Mouse (Mus musculus): ENCODE results near the gene Slc46a2.

The Slc46a2 gene

DNA sequence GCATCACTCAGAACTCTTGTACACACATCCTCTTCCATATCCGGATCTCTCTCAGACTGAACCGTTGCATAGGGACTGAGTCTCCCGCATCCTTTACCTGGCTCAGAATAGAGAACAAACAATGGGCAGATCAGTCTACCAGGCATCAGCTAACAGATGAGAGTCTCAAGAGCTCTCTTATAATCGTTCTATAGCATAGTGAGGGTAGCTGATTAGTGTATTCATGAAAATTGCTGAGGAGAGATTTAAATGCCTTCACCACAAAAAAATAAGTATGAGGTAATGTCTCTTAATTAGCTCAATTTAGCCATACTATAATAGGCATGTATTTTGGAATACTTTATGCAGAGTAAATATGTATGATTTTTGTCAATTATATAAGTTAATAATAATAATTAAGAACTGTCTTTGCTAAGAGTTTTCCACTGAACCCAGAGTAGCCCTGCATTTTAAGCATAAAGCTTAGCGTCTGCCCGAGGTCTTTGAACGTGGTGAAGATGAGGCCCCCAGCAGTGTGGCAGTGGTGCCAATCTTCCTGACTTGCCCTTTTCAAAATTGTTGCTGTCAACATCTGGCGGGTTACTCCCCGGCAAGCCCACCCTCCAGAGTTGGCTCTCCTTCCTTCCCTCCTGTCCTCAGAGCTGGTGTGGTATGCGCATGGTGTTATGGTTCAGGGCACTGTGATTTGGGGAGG, 23.0 kb downstream of the Slc46a2 start:
- no peak for DNase-seq (ENCODE audit: low spot score)

DNA sequence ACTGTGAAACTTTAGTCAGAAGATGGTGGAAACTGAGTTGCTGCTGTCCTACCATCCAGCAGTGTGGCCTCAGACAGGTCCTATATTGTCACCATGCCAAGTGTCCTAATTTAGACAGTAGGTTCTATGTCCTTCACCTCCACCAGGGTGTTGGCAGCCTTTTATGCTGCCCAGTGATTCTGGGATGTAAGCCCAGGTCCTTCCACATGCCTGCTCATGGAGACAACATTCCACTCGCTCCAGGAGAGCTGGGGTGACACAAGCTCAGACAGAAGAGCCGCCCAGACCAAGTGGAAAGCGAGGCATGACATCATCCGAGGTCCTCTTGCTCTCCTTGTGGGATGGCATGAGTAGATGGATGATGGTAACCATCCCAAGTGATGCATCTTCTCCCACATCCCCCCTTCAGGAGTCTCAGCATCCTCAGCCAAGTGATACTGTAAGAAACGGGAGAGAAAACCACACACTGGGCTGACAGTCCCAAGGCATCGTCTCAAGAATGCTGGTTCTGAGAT, 24.7 kb downstream of the Slc46a2 start:
- DNase-seq (ENCODE audit: low spot score), result no peak

DNA sequence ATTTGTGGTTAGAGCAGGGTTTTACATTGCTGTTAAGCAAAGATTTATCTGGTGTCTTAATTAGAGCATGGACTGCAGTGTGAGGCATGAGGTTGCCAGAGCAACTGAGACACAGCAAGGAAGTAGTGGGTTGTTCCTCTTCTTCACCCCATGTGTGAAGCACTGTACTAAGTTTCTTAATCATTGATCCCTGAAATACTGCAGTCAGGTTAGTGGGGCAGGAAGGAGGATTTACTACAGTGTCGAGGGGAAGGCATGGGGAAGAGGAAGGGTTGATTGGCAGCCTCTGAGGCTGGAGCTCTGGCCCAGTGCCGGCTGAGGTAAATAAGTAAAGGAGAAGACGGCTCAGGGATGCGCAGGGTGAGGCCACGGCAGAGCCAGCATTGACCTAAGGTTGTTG, 26.8 kb downstream of the Slc46a2 start:
- DNase-seq (ENCODE audit: low spot score), result no peak

DNA sequence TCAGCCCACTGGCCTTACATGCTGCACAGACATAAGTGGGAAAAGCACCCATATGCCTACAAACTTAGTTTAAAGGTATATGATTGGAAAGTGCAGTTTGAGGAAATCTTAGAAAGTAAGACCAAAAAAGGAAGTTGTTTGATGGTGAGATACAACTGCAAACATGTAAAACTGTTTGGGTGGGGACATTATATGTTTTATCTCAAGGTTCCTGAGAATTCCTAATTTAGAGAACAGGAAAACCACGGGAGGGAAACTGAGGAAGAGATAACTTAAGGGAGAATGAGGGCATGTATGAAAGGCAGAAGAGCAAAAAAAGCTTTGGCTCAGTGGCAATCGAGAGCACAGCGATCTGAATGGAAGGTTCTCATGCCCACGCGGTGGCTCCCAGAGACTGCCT, 27.8 kb downstream of the Slc46a2 start:
- no peak for DNase-seq (ENCODE audit: low spot score)

DNA sequence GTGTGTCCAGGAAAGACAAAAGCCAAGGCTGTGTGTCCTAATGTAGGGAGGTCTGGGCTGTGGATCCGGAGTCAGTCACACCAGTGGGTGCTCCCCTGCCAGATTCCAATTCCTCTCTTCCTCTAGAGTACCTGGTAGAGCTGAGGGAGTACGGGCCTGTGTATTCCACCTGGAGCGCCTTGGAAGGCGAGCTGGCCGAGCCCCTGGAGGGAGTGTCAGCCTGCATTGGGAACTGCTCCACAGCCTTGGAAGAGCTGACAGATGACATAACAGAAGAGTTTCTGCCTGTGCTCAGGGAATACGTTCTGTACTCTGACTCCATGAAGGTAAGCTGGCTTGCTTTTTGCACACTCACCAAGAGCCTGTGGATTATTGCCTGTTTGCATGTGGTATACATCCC, 28.6 kb downstream of the Slc46a2 start:
- no peak for DNase-seq (ENCODE audit: low spot score)

DNA sequence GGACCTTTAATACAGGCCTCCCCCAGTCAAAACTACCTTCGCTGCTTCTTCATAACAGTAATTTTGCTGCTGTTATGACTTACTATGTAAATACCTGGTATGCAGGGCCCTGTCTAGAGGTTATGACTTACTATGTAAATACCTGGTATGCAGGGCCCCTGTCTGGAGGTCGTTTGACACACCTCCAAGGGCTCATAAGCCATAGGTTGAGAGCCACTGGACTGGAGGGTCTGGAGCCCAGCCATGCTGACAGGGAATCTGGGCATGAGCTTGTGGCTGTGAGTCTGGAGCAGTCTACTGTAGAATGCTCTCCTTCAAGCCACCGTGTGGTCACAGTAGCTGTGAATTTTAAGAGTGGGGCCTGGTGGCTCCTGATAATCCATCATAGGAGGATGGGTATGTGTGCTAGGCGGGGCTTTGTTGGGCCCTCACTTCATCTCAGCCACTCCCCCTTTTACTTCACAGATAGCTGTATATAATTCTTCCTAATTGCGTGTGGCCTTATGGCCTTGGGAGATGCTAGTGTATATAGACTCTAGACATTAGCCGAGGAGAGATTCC, 30.6 kb downstream of the Slc46a2 start:
- no peak for DNase-seq (ENCODE audit: low spot score)

DNA sequence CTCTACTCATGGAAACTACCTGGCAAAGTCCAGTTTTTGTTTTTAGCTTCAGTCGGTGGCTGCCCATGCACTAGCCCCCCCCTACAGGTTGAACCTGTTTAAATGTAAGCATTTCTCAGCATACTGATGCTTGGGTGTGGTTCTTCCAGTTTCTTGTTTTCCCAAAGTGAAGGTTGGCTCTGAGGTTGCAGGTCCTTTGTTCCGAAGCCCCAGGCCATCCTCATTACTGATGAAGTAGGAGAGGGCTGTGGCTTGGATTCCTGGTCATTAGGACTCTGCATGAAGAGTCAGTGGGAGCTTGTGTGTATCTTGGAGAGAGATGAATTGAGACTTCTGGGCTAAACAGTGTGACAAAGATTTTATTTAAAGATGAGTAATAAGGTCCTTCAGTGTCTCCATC, 33.6 kb downstream of the Slc46a2 start:
- DNase-seq (ENCODE audit: low spot score), result no peak

DNA sequence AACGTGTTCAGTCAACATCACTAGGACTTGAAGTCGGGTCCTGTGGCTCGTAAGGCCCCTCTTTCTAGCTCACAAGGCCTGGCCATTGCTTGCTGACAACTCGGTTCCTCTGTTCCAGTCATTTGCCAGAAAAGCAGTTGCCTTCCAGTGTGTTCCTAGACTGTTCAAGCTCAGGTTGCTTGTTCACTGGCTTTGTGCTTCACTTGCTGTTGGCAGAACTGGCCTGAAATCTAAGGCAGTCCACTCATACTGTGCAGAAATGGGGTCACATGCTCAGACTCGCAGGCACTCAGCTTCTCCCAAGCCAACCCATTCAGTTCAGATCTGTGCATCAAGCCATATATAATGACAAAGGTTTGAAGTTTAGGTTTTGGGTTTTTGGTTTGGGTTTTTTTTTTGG, 34.1 kb downstream of the Slc46a2 start:
- DNase-seq (ENCODE audit: low spot score), result no peak

DNA sequence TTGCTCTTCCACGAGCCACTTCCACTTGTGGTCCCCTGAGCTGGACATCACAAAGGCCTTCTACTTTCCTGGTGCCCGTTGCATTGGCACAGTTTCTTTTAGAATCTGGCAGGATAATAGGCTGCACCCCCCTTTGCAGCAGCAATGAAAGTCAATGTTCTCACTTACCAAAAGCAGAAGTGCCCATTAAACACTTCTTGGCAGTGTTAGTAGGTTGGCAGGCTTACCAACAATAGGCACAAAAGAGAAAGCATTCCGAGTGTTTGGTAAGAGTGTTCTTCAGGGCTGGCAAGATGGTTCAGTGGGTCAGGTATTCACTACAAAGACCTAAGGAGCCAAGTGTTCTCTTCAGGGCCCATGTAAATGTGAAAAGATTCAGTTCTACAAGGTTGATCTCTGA, 35.4 kb downstream of the Slc46a2 start:
- no peak for DNase-seq (ENCODE audit: low spot score)

DNA sequence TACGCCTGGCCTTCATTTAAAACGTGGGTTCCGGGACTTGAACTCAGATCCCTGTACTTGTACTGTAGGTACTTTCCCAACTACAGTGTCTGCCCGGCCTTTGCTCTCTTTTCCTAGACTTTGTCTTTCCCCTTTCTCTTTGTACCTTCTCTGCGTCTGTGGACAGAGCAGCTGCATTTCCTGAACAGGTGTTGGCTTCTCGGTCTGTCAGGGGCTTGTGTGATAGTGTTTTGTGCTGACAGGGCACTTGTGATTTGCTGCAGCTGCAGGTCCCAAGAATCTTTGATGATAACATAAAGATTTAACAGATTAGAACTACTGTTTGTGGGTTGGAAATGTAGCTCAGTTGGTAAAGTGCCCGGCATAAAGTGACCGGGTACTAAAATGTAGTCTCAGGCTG, 36.3 kb downstream of the Slc46a2 start:
- DNase-seq (ENCODE audit: low spot score), result no peak

DNA sequence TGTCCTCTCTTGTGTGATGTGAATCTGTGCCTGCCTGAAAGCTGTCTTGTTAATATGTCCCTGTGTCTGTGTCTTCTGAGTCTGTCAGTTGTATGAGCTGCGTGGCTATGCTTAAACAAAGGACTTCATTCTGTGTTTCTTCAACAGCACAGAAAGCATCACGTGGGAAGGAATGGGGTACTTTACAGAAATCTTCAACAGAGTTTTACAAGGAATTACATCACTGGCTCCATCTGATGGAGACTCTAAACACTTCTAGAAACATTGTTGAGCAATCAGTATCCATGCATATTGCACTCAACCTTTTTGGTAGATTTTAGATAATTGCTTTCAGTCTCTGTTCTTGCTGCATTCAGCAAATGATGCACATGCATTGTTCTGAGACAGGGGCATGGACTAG, 37.8 kb downstream of the Slc46a2 start:
- no peak for DNase-seq (ENCODE audit: low spot score)

DNA sequence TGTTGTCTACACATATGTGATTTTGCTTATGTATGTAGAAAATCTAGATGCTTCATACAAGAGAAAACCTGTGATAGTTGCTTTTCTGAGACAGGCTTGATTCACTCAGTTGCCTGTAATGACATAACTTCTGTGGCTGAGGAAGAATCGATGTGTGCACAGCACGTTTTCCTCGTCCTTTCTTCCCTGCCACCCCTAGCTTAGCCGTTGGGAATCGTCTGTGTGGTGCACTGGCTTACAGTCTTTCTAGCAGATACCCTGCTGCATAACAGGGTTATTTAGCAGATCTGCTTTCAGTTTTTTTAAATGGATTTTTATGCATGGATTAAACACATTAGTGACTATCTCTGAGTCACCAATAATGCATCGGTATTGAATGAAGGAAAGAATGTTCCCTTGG, 38.3 kb downstream of the Slc46a2 start:
- DNase-seq (ENCODE audit: low spot score), result no peak

DNA sequence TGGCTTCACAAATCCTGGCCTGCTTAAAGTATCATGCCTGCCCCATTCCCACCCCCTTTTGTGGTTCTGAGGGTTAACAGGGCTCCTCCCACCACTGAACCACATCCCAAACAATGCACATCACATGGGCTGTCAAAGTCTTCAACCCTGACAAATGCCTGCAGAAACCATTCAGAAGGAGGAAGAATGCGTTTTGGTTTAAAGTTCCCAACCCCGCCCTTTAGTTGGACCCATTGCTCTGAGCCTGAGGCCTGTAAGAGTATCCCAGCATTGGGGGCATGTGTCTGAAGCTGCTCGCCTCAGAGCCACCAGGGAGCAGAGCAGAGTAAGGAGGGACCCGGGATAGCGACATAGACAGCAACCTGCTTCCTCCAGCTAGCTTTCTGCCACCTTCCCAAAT, 41.0 kb downstream of the Slc46a2 start:
- no peak for DNase-seq (ENCODE audit: low spot score)

DNA sequence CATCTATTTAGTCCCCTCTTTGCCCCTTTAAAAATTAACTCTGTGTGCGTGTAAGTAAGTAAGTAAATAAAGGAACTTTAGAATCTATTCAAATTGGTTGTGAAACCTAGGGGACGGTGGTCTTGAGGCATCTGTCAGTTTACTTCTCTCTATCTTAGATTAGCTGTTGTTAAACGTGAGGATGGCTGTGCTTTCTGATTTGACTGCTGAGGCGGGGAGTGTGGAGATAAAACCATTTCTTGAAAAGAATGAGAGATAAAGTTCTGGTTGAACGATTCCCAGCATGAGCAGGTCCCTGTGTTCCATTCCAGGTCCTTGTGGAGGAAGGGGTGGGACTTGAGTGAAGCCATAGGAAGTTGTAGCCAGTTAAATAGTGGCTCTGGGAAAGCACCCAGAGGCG, 41.6 kb downstream of the Slc46a2 start:
- DNase-seq (ENCODE audit: low spot score), result no peak

DNA sequence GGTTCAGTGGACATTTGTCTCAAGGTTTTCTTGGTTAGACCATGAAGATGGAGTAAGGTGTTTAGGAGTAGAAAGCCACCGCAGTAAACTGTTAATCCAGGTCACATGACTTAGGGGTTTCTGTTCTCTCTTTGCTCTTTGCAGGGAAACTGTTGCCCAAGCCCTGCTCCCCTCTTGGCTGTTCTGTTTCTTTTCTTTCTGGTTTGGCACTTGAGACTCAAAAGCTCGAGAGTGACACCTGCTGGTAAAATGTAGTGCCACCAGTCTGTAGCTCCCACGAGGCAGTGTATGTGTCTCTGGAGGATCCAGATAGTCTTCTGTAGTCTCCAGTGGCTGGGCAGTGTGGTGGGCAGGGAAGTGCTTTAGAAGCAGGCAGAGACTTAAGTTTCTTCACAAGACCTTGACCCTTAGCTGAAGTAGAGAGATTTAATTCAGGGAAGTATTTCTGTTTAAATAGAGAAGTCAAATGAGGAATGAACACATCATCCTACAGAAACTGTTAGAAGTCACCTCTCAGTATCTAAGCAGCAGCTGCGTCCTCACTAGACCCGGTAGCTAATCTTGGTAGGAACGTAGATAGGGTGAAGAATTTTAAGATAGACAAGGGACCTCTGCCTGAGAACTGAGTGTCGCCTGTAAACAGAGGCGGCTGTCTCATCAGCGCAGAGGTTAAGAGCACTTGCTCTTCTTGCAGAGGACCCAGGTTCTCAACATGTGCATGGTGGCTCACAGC, 43.8 kb downstream of the Slc46a2 start:
- DNase-seq (ENCODE audit: low spot score), result peak; percentile 59

DNA sequence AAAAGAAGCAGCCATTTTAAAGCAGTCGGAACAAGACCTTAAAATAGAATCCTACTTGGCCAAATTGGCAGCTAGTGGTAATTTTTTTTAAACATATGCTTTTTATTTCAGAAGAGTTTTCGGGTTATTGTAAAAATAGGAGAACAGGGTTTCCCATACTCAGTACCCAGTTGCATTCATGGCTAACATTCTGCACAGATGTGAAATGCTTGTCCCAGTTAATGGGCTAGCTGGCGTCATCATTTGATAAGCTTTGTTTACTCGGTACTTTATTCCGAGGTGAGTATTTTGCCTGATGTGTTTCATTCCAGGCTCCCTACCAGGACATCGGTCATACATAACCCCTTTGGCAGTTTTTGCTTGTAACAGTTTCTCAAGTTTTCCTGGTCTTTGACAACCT, 44.4 kb downstream of the Slc46a2 start:
- no peak for DNase-seq (ENCODE audit: low spot score)

DNA sequence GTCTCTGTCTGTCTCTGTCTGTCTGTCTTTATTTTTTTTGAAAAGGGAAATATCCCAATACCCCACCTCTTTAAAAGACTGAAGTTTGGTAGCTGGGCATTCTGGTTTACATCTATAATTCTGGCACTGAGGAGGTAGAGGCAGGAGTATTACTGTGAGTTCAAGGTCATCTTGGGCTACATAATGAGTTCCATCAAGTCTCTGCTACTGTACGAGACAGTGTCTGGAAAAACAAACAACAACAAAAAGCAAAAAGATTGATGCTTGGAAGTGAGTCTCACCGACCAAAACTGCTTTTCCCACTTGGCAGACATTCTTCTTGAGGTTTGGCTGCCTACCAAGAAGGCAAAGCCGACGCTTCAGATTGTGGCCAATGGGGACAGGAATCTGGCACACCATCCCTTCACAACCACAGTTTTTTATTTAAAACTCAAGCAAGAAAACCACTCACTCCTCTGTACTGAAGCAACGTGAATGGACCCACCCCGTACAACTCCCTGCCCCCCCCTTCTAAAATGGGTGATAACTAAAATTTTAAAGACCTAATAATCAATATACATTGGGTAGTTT, 45.3 kb downstream of the Slc46a2 start:
- no peak for DNase-seq (ENCODE audit: low spot score)

DNA sequence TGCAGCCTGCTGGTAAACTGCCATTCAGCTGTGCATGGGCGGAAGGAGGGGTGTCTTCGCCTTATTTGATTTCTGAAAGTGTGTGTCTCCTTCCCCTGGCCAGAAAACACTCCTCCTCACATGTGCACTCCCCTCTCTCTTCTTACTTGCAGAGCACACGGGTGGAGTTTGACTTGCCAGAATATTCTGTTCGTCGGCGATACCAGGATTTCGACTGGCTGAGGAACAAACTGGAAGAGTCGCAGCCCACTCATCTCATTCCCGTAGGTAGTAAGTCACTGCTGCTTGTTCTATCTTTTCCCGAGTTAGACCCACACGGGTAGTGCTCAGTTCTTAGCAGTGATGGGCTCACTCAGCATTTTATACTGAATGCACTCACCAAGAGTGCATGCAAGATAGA, 46.8 kb downstream of the Slc46a2 start:
- DNase-seq (ENCODE audit: low spot score), result no peak

DNA sequence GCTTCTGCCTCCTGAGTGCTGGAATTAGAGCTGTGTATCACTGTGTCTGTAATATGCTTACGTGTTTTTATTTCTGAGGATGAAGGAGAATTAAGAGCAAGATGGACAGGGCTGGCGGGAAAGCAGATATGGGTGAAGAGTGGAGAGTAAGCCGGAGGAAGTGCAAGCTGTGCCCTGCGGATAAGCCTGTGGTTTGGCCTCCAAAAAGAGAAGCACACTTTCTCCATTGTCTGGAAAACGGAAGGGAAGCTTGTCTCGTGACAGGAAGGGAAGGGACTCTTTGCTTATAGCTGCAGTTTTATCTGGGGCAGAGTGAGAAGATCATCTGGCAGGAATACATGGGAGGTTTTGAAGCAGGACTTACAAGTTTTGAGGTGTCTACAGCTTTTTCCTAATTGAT, 51.0 kb downstream of the Slc46a2 start:
- DNase-seq (ENCODE audit: low spot score), result no peak

DNA sequence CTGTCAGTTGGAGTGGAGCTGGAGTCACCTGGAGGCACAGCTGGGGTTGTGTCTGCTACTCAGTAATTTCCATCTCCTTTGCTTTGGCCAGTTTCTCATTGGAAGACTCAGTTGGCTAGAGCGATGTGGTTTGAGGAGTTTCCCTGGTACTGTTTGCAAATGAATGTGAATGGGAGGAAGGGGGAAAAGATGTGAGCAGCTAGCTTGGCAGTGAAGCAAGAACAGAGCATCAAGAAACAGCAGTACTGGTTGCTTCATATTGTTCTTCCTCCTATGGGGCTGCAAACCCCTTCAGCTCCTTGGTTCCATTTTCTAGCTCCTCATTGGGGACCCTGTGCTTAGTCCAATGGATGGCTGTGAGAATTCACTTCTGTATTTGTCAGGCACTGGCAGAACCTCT, 52.5 kb downstream of the Slc46a2 start:
- no peak for DNase-seq (ENCODE audit: low spot score)

DNA sequence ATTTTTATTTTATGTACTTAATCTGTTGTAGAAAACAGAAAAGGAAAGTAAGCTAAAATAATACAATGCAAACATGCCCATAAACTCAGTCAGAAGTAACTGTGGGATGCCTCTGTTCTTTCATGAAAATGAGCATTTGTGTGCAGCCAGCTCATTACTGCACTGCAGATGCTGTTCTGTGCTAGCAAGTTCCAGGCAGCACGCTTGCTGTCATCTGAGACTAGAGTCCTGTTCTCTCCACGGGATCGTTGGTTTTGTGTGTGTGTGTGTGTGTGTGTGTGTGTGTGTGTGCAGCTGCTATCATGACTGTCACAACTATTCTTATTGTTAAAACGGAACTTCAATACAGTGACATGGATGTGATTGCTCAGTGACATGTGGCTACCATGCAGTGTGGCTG, 53.0 kb downstream of the Slc46a2 start:
- DNase-seq (ENCODE audit: low spot score), result no peak

DNA sequence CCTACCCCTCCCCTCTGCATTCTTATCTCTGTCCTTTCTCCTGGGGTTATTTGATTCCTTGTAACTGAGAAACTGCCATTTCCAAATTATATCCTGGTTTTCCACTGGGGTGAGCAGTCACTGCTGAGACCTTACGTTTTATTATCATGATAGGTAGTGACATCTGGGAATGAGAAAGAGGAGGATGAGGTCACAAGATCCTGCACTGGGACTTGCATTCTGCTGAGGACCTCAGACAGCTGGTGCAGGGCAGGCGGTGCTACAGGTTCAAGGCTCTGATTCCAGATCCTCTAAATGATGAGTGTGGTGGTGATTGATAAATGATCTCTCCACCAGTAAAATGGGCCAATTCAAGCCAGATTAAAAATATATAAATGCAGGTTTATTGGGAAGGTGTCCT, 54.4 kb downstream of the Slc46a2 start:
- DNase-seq (ENCODE audit: low spot score), result no peak
